Mouse (Mus musculus) testis, adult 2 months (tissue): Measurements from ENCODE around the gene Ubqln5.

ENCODE experiments used
- CTCF ChIP-seq: fragments of 200-500 bp; IDR thresholded peaks from 2 replicates; pipeline ENCODE4 v1.5.1; 2012; ENCODE audit warnings: low read depth, mild to moderate bottlenecking, inconsistent platforms, low read length, moderate library complexity; ENCODE audit not compliant: control insufficient read depth, insufficient read depth, insufficient replicate concordance
- POLR2A ChIP-seq: fragments of 200-500 bp; IDR thresholded peaks from 2 replicates; pipeline ENCODE4 v1.6.1; 2012; ENCODE audit warnings: low read depth, mild to moderate bottlenecking, inconsistent platforms, low read length, moderate library complexity; ENCODE audit not compliant: control insufficient read depth

GRCm38 (mm10) chr7:104178422-104179054 is 48.9 kb upstream of the Ubqln5 start:
- TF ChIP-seq CTCF (no peak), POLR2A (no peak)
